Mouse (Mus musculus) intestine, embryonic 14.5 days (tissue): ENCODE results near the gene 4931422A03Rik. TPM values are rescaled to one million over a fixed set of nuclear protein-coding genes. Genes with fewer than 3 reads are reported as not detected.
A peak's percentile ranks its signal among the peaks of the same experiment; 100 is the strongest.
"Not testable (repeated sequence)": the region's sequence is repeated elsewhere in the genome, so short reads cannot be mapped to it uniquely, and the experiment has no call there.

Source experiments
- ATAC-seq: fragments of 200-750 bp; cut with Nextera tagmentation; replicated peaks from 2 replicates; pipeline ENCODE4 v1.8.0; 2017; ENCODE audit warnings: low read depth, moderate number of reproducible peaks, moderate TSS enrichment, moderate library complexity; ENCODE audit not compliant: low FRiP score, low TSS enrichment
- DNase-seq: peaks from one replicate; pipeline ENCODE4 v3.0.0-alpha.2; 2018; ENCODE audit warnings: low spot score
- H3K27ac ChIP-seq: fragments of 300-500 bp; sonication (generic); 2 replicates; pipeline ENCODE4 v1.5.1; 2014; ENCODE audit warnings: low read depth, mild to moderate bottlenecking, control low read depth
- H3K27me3 ChIP-seq: fragments of 300-500 bp; sonication (generic); replicated peaks from 2 replicates; pipeline ENCODE4 v1.6.1; 2014; ENCODE audit warnings: low read length, control low read depth; ENCODE audit not compliant: control insufficient read depth, insufficient read depth
- H3K36me3 ChIP-seq: fragments of 300-500 bp; sonication (generic); 2 replicates; pipeline ENCODE4 v1.6.1; 2014; ENCODE audit warnings: low read length, control low read depth; ENCODE audit not compliant: control insufficient read depth, insufficient read depth
- H3K4me1 ChIP-seq: fragments of 300-500 bp; sonication (generic); replicated peaks from 2 replicates; pipeline ENCODE4 v1.6.1; 2014; ENCODE audit warnings: low read length, control low read depth, mixed read lengths; ENCODE audit not compliant: control insufficient read depth, insufficient read depth
- H3K4me2 ChIP-seq: fragments of 300-500 bp; sonication (generic); 2 replicates; pipeline ENCODE4 v1.6.1; 2014; ENCODE audit warnings: low read length
- H3K4me3 ChIP-seq: fragments of 300-500 bp; sonication (generic); 2 replicates; pipeline ENCODE4 v1.5.1; 2014; ENCODE audit warnings: low read depth, low read length, control low read depth, mixed read lengths
- H3K9ac ChIP-seq: fragments of 300-500 bp; sonication (generic); 2 replicates; pipeline ENCODE4 v1.6.1; 2014; ENCODE audit warnings: mild to moderate bottlenecking, low read length
- H3K9me3 ChIP-seq: fragments of 300-500 bp; sonication (generic); 2 replicates; pipeline ENCODE4 v1.6.1; 2016; ENCODE audit warnings: low read length, control low read depth; ENCODE audit not compliant: control insufficient read depth
- WGBS: fragments of 180-500 bp; shearing (Covaris S2); extraction: QIAGEN DNeasy Blood & Tissue Kit; methylation state at CpG from one replicate; pipeline ENCODE4 v1.1.7; 2014; 5-methylcytosine and 5-hydroxymethylcytosine counted together
- polyA plus RNA-seq: library from polyadenylated mRNA; unstranded; fragments of >200 nt; fragmentation: Nextera tagmentation; extraction: Ambion mirVana; gene quantifications from 2 replicates; pipeline ENCODE4 v1.2.1, GENCODE M21; 2014

Gene 4931422A03Rik
- polyA plus RNA-seq, result 1.9 and 2.1 TPM in 2 replicates

GRCm38 (mm10) chr2:104028139-104028723 is at the start of gene 4931422A03Rik:
Gene 4931422A03Rik, minus strand, starts transcription at chr2:104028361.
- Histone ChIP-seq H3K4me2 (peak within 1 kb of the TSS; percentile 58), H3K9me3 (no peaks in the 10 kb centered on the region), H3K36me3 (peaks cover 13% of the 10 kb centered on the region; the same call in 1 of the 2 replicates), H3K27ac (peak within 1 kb of the TSS; percentile 3; the same call in 1 of the 2 replicates), H3K9ac (peak within 1 kb of the TSS; percentile 73), H3K4me3 (peak within 1 kb of the TSS; percentile 65), H3K27me3 (no peaks in the 10 kb centered on the region), H3K4me1 (peaks cover 12% of the 10 kb centered on the region)
- under 1% methylated on average over 31 of the region's 32 CpGs for WGBS
- peak; percentile 69 for ATAC-seq
- DNase-seq, result peak; percentile 54

DNA sequence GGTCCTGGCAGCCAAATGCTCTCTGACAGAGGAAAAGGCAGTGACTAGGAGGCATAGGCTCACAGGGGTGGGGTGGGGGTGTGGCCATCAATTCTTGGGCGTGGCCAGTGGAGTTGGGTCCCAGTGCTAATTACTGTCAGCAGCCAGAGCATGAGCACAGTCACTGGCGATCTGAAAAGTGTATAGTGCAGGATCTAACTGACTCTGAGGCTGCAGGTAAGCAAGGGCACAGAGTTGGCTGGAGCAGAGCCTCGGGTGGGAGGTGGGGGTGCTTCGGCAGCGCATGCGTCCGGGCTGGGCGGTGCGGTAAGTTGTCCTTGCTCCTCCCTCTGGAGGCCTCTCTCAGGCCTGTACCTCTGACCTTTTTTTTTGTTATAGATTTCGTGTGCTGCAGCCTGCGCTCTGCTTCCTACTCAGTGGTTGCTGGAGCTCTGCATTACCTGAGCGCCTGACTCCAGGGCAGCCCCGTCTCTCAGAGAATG is 41.6 kb upstream of the 4931422A03Rik start, which contains the start of gene Cd59b:
Gene Cd59b, plus strand, starts transcription at position 146 of the 482 bp plus-strand sequence.
- H3K27me3 ChIP-seq, result no peaks in the 10 kb centered on the region
- peak; percentile 81 for DNase-seq
- H3K27ac ChIP-seq, result no peak within 1 kb of the TSS
- H3K4me3 ChIP-seq, result peak within 1 kb of the TSS; percentile 31
- H3K4me2 ChIP-seq, result peak within 1 kb of the TSS; percentile 51
- no peaks in the 10 kb centered on the region for H3K9me3 ChIP-seq
- no peaks in the 10 kb centered on the region for H3K36me3 ChIP-seq
- ATAC-seq, result peak; percentile 89
- no peaks in the 10 kb centered on the region for H3K4me1 ChIP-seq
- WGBS, result 4% methylated on average over 13 of the region's 13 CpGs
- peak within 1 kb of the TSS; percentile 10; the same call in 1 of the 2 replicates for H3K9ac ChIP-seq

DNA sequence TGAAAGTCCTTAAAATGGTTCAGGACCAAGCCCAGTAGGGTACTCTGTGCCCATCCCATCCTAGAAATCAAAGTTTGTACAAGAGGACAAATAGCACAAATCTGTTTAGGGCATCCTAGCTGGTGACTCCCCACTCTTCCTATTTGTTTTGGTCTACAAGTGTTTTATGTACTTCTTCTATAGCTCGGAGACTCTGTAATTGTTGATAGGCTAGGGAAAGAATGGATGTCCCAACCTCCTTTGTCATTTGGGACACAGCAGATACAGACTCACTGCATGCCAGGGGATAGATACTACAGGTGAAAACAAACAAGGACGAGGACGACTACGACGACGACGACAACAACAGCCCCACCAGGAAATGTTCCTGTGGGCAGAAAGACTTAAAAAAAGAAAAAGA is 40.3 kb upstream of the 4931422A03Rik start, which contains the start of gene Gm10799:
Gene Gm10799, minus strand, starts transcription at position 101 of the 400 bp plus-strand sequence.
- 73% methylated on average over 7 of the region's 7 CpGs for WGBS
- not testable (repeated sequence) for H3K9me3 ChIP-seq, H3K4me1 ChIP-seq, H3K36me3 ChIP-seq, H3K27me3 ChIP-seq, ATAC-seq, H3K9ac ChIP-seq, H3K4me3 ChIP-seq, H3K27ac ChIP-seq, H3K4me2 ChIP-seq, DNase-seq

- H3K4me1 ChIP-seq, H3K4me2 ChIP-seq, ATAC-seq, H3K9me3 ChIP-seq, DNase-seq, H3K9ac ChIP-seq, H3K27ac ChIP-seq, H3K4me3 ChIP-seq, H3K27me3 ChIP-seq: not testable (repeated sequence)
- H3K36me3 ChIP-seq, result peaks cover 18% of the 10 kb centered on the region
- 95% methylated on average over 5 of the region's 6 CpGs for WGBS
These were observed 37.4 kb upstream of the 4931422A03Rik start, which contains the start of gene Gm10912 for GRCm38 (mm10) chr2:104065526-104065925. Gene Gm10912, plus strand, starts transcription at chr2:104065826.

GRCm38 (mm10) chr2:104064152-104064551 is 36.0 kb upstream of the 4931422A03Rik start:
- DNase-seq (no peak), ATAC-seq (no peak)
- H3K27ac ChIP-seq, result no peak overlapping the region
- H3K4me2 ChIP-seq, result no peak overlapping the region
- no peak overlapping the region for H3K9ac ChIP-seq
- no peaks in the 10 kb centered on the region for H3K27me3 ChIP-seq
- no peaks in the 10 kb centered on the region for H3K9me3 ChIP-seq
- peaks cover 30% of the 10 kb centered on the region for H3K36me3 ChIP-seq
- WGBS, result 81% methylated on average over 2 of the region's 2 CpGs
- no peaks in the 10 kb centered on the region for H3K4me1 ChIP-seq
- no peak overlapping the region for H3K4me3 ChIP-seq

DNA sequence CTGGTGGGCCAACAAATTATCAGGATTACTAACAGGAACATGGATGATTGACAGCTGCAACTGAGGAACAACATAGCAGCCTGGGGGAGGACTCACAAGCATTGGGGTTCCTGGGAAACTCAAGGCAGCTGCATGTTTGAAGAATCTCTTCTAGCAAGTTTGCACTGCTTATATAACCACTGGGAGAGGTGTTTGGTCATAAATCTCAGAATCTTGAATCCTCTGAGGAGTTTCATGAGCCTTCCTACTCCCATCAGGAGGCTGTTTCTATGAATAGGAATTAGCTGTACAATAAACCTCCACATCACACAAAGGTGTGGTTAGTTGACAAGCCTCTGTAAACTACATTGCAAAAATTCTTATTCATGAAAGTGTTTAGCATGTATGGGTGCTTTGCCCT is 34.5 kb upstream of the 4931422A03Rik start:
- Histone ChIP-seq H3K4me2 (no peak overlapping the region), H3K36me3 (peaks cover 35% of the 10 kb centered on the region), H3K9me3 (no peaks in the 10 kb centered on the region), H3K4me1 (no peaks in the 10 kb centered on the region), H3K9ac (no peak overlapping the region), H3K27ac (no peak overlapping the region), H3K27me3 (no peaks in the 10 kb centered on the region), H3K4me3 (no peak overlapping the region)
- ATAC-seq (no peak), DNase-seq (no peak)

- DNase-seq (no peak), ATAC-seq (no peak)
- Histone ChIP-seq H3K4me1 (no peaks in the 10 kb centered on the region), H3K27ac (no peak overlapping the region), H3K27me3 (no peaks in the 10 kb centered on the region), H3K9me3 (no peaks in the 10 kb centered on the region), H3K36me3 (peaks cover 35% of the 10 kb centered on the region), H3K4me2 (no peak overlapping the region), H3K9ac (no peak overlapping the region), H3K4me3 (no peak overlapping the region)
- 96% methylated on average over 6 of the region's 6 CpGs for WGBS
These were observed 32.8 kb upstream of the 4931422A03Rik start for GRCm38 (mm10) chr2:104060996-104061395.

DNA sequence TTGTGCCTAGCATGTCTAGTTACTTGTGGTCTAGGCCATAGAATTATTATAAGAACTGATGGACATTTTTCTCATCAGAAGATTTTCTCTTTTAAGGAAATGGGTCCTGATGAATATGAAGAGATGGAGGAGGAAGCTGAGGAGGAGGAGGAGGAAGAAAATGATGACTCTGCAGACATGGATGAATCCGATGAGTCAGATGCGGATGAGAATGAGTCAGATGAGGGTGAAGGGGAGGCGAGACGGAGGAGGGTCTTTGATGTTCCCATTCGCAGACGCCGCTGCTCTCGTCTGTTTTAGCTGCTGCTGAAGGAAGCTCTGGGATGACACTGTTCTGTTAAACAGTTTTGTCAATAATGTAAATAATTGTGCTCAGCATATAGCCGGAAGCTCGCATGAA is 31.6 kb upstream of the 4931422A03Rik start:
- ATAC-seq, result no peak
- Histone ChIP-seq H3K27ac (no peak overlapping the region), H3K4me3 (no peak overlapping the region), H3K4me1 (no peaks in the 10 kb centered on the region), H3K27me3 (no peaks in the 10 kb centered on the region), H3K36me3 (peaks cover 46% of the 10 kb centered on the region), H3K9me3 (no peaks in the 10 kb centered on the region), H3K4me2 (no peak overlapping the region), H3K9ac (no peak overlapping the region)
- DNase-seq, result no peak
- 53% methylated on average over 10 of the region's 10 CpGs for WGBS

DNA sequence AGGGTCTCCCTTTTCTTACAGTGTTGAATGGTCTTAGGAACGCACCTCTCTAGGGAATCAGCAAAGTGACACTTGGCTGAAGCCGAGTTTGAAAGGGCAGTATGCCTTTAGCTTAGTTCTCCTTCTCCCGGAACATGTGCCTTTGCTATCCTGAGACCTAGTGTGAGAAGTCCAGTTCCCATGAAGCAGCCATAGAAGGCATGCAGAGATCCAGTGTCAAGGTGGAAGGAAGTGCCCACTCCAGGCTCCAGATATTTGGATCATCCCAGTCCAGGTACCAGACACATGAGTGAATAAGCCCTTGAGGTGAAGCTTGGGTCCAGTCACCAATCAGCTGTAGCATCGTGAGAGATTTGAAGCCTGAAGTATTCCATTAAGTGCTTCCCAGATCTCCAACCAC is 30.8 kb upstream of the 4931422A03Rik start:
- H3K4me1 ChIP-seq, result no peaks in the 10 kb centered on the region
- no peaks in the 10 kb centered on the region for H3K27me3 ChIP-seq
- ATAC-seq (no peak), DNase-seq (no peak)
- no peak overlapping the region for H3K4me2 ChIP-seq
- H3K27ac ChIP-seq, result no peak overlapping the region
- H3K36me3 ChIP-seq, result peaks cover 54% of the 10 kb centered on the region
- no peak overlapping the region for H3K4me3 ChIP-seq
- no peak overlapping the region for H3K9ac ChIP-seq
- H3K9me3 ChIP-seq, result no peaks in the 10 kb centered on the region
- WGBS, result 87% methylated on average over 4 of the region's 4 CpGs
